Mouse (Mus musculus) CH12.LX (cell line): ENCODE results near the gene Kng2. TPM values are rescaled to one million over a fixed set of nuclear protein-coding genes. Genes with fewer than 3 reads are reported as not detected.
"Not testable (repeated sequence)": the region's sequence is repeated elsewhere in the genome, so short reads cannot be mapped to it uniquely, and the experiment has no call there.

Experiments used
- DNase-seq: peaks from one replicate; pipeline ENCODE4 v3.0.0-alpha.2; 2013; ENCODE audit errors: extremely low read depth
- H3K27ac ChIP-seq: 2 replicates; pipeline ENCODE4 v1.5.1; 2012; ENCODE audit warnings: low read depth, mild to moderate bottlenecking, control low read depth, moderate library complexity; ENCODE audit not compliant: insufficient read depth
- H3K27me3 ChIP-seq: replicated peaks from 2 replicates; pipeline ENCODE3; 2012; ENCODE audit warnings: inconsistent platforms
- H3K36me3 ChIP-seq, 2 experiments: replicated peaks in 1 of 2; 2 replicates each; pipeline versions ENCODE3 to v1.6.1; 2012; ENCODE audit warnings: inconsistent platforms in 1 of 2, low read length in 1 of 2, mild to moderate bottlenecking in 1 of 2, mixed read lengths in 1 of 2, moderate library complexity in 1 of 2; ENCODE audit not compliant: control insufficient read depth in 1 of 2, insufficient read depth in 1 of 2
- H3K4me1 ChIP-seq, 2 experiments: 2 replicates each; pipeline ENCODE4 v1.6.1; 2012; ENCODE audit warnings: inconsistent platforms in 1 of 2, moderate library complexity in 1 of 2; ENCODE audit not compliant: insufficient read depth in 2 of 2, control insufficient read depth in 1 of 2
- H3K4me2 ChIP-seq: 2 replicates; pipeline ENCODE4 v1.6.1; 2012; ENCODE audit warnings: low read depth, mild to moderate bottlenecking, control low read depth; ENCODE audit not compliant: poor library complexity, insufficient read depth, severe bottlenecking
- H3K4me3 ChIP-seq, 3 experiments: fragments of 150-350 bp in 1 of 3; sonication (generic) in 1 of 3; replicated peaks in 1 of 3; 2 replicates each; pipeline versions ENCODE3 to v1.5.1; 2011 to 2012; ENCODE audit warnings: low read depth in 2 of 3, low read length in 2 of 3, mild to moderate bottlenecking in 2 of 3, moderate library complexity in 2 of 3, control low read depth in 1 of 3, improper control_type of control experiment in 1 of 3, inconsistent platforms in 1 of 3, mixed read lengths in 1 of 3; ENCODE audit not compliant: poor library complexity in 1 of 3
- H3K79me2 ChIP-seq: replicated peaks from 2 replicates; pipeline ENCODE4 v1.6.1; 2012; ENCODE audit warnings: mild to moderate bottlenecking, moderate library complexity; ENCODE audit not compliant: control insufficient read depth, poor library complexity, insufficient read depth, severe bottlenecking; ENCODE audit errors: extremely low read depth
- H3K9ac ChIP-seq: 2 replicates; pipeline ENCODE4 v1.6.1; 2012; ENCODE audit warnings: low read depth, mild to moderate bottlenecking, control low read depth, moderate library complexity; ENCODE audit not compliant: insufficient read depth
- H3K9me3 ChIP-seq: replicated peaks from 2 replicates; pipeline ENCODE3; 2012; ENCODE audit warnings: low read length, inconsistent platforms, mixed read lengths
- MAX ChIP-seq: IDR thresholded peaks from 2 replicates; pipeline ENCODE4 v1.6.1; 2011; ENCODE audit warnings: low read length, improper control_type of control experiment
- RCOR1 ChIP-seq: conservative IDR thresholded peaks from 2 replicates; pipeline ENCODE4 v1.6.1; 2012; ENCODE audit warnings: low read depth, mild to moderate bottlenecking, inconsistent platforms, low read length, improper control_type of control experiment
- TCF12 ChIP-seq: IDR thresholded peaks from 2 replicates; pipeline ENCODE4 v1.6.1; 2014; ENCODE audit warnings: low read depth, mild to moderate bottlenecking, inconsistent platforms, low read length, improper control_type of control experiment
- dilution Hi-C: fragments of 300-500 bp; cut with MboI; formaldehyde crosslinking; loops from 2 replicates; pipeline ENCODE4 v1.14.3; 2020; ENCODE audit warnings: low sequenced_read_pairs; ENCODE audit not compliant: extremely low pct_unique_long_range_greater_than_20kb, extremely low pct_ligation_motif_present
- in situ Hi-C: fragments of 300-500 bp; cut with MboI; formaldehyde crosslinking; loops from 3 replicates; pipeline ENCODE4 v1.14.3; 2019; ENCODE audit warnings: low sequenced_read_pairs, low pct_ligation_motif_present, low pct_unique_long_range_greater_than_20kb, mixed read lengths
- polyA plus RNA-seq: library from polyadenylated mRNA; unstranded; fragments of >175 nt; gene quantifications from 2 replicates; pipeline ENCODE4 v1.2.1, GENCODE M21; 2012; ENCODE audit warnings: low read depth; ENCODE audit not compliant: insufficient read length
- total RNA-seq, 2 experiments: library from RNA; depleted of rRNA; stranded (reverse); fragments of 300-350 nt in 1 of 2; fragments of >200 nt in 1 of 2; gene quantifications; 2 replicates each; pipeline ENCODE4 v1.2.3; 2012 to 2014

Kng2 gene
- total and polyA plus RNA-seq, 3 experiments: not detected

GRCm38 (mm10) chr16:23014645-23015044, 14.6 kb downstream of the Kng2 start:
- H3K79me2 ChIP-seq, dilution Hi-C loops, H3K4me2 ChIP-seq, H3K9ac ChIP-seq, H3K27ac ChIP-seq, H3K27me3 ChIP-seq, H3K9me3 ChIP-seq, in situ Hi-C loops, H3K4me3 ChIP-seq, H3K4me1 ChIP-seq, DNase-seq, H3K36me3 ChIP-seq: not testable (repeated sequence)

- H3K79me2 ChIP-seq, DNase-seq, H3K9me3 ChIP-seq, H3K4me1 ChIP-seq, H3K4me2 ChIP-seq, H3K27me3 ChIP-seq, H3K4me3 ChIP-seq, in situ Hi-C loops, H3K9ac ChIP-seq, H3K27ac ChIP-seq, dilution Hi-C loops, H3K36me3 ChIP-seq: not testable (repeated sequence)
Measured at GRCm38 (mm10) chr16:23013786-23014185, 15.5 kb downstream of the Kng2 start.

DNA sequence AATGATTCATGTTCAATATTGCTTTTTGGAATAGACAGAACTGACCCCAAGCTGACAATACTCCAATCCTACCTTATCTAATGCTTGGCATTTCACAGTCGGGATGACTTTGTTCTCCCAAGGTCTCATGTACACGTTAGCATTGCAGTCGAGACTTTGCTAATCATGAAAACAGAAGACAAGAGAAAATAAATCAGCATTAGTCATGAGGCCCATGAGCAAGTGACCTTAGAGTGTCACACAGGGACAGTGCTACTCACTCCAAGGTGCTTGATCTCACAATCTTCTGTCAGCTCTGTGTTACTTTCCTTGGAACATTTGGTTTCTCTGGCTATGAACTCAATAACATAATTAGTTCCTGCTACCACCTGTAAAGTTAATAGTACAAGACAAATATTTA, 32.3 kb downstream of the Kng2 start:
- H3K4me1 ChIP-seq, H3K4me3 ChIP-seq, DNase-seq, in situ Hi-C loops, H3K27me3 ChIP-seq, H3K9ac ChIP-seq, H3K4me2 ChIP-seq, H3K27ac ChIP-seq, H3K9me3 ChIP-seq, H3K36me3 ChIP-seq, H3K79me2 ChIP-seq, dilution Hi-C loops: not testable (repeated sequence)

GRCm38 (mm10) chr16:22967383-22968030, 61.8 kb downstream of the Kng2 start:
- dilution Hi-C loops: no loop called here
- no peak for DNase-seq

More at GRCm38 (mm10) chr16:22967383-22968030, 61.8 kb downstream of the Kng2 start:
- peaks cover 0 to 12% of the 10 kb centered on the region in 2 experiments; a peak in 2 of 4 replicates for H3K4me1 ChIP-seq
- no peaks in the 10 kb centered on the region for H3K9me3 ChIP-seq
- H3K36me3 ChIP-seq: no peaks in the 10 kb centered on the region
- peaks cover 2% of the 10 kb centered on the region for H3K27me3 ChIP-seq
- no peak overlapping the region for H3K4me2 ChIP-seq
- H3K27ac ChIP-seq: no peak overlapping the region
- H3K4me3 ChIP-seq: no peak overlapping the region
- no peaks in the 10 kb centered on the region for H3K79me2 ChIP-seq
- TF ChIP-seq TCF12 (no peak), RCOR1 (no peak), MAX (no peak)
- in situ Hi-C loops: no loop called here
- H3K9ac ChIP-seq: no peak overlapping the region
